Mouse (Mus musculus) heart, adult 18-20 months (tissue): Measurements from ENCODE around the gene Actl6b. TPM values are rescaled to one million over a fixed set of nuclear protein-coding genes. Genes with fewer than 3 reads are reported as not detected.
A peak's percentile ranks its signal among the peaks of the same experiment; 100 is the strongest.

Experiments
- DNase-seq, 2 experiments: peaks; one replicate each; pipeline ENCODE4 v3.0.0; 2021 to 2022; ENCODE audit warnings: mixed read lengths in 1 of 2
- total RNA-seq, 2 experiments: library from RNA; stranded (reverse); gene quantifications; 2 replicates each; pipeline ENCODE4 v1.2.3; 2021

The Actl6b gene
- total RNA-seq, 2 experiments from 2014 or later = not detected

GRCm38 (mm10) chr5:137562965-137563364 lies 9.6 kb downstream of the Actl6b start:
- no peak for DNase-seq

GRCm38 (mm10) chr5:137565744-137566143 lies 12.4 kb downstream of the Actl6b start:
- DNase-seq = no peak

GRCm38 (mm10) chr5:137566416-137566815 lies 13.1 kb downstream of the Actl6b start:
- DNase-seq = no peak

- DNase-seq = no peak
Observed at GRCm38 (mm10) chr5:137568223-137568798, 15.0 kb downstream of the Actl6b start.

- no peak for DNase-seq
Observed at GRCm38 (mm10) chr5:137569031-137569430, 15.7 kb downstream of the Actl6b start.

GRCm38 (mm10) chr5:137569665-137570064 lies 16.3 kb downstream of the Actl6b start, which contains the start of gene Tfr2:
TSS of gene Tfr2 (plus strand) at chr5:137569840.
- DNase-seq = peak; percentile 49 to 61

GRCm38 (mm10) chr5:137570181-137570580 lies 16.9 kb downstream of the Actl6b start:
- DNase-seq = no peak

- no peak for DNase-seq
Observed at GRCm38 (mm10) chr5:137570691-137571586, 17.6 kb downstream of the Actl6b start.

- DNase-seq = peak; percentile 47 to 56
Observed at GRCm38 (mm10) chr5:137574470-137574901, 21.2 kb downstream of the Actl6b start.

- DNase-seq = no peak
Observed at GRCm38 (mm10) chr5:137580246-137580645, 26.9 kb downstream of the Actl6b start.

- DNase-seq = no peak
Observed at GRCm38 (mm10) chr5:137582702-137583101, 29.4 kb downstream of the Actl6b start.

- DNase-seq = peak; percentile 31 to 41
Observed at GRCm38 (mm10) chr5:137583670-137584169, 30.4 kb downstream of the Actl6b start.

GRCm38 (mm10) chr5:137584976-137585375 lies 31.7 kb downstream of the Actl6b start:
- peak; percentile 75 to 86 for DNase-seq

GRCm38 (mm10) chr5:137590507-137590906 lies 37.2 kb downstream of the Actl6b start:
- no peak for DNase-seq

- DNase-seq = no peak
Observed at GRCm38 (mm10) chr5:137595921-137596320, 42.6 kb downstream of the Actl6b start.

- DNase-seq = no peak
Observed at GRCm38 (mm10) chr5:137596601-137597261, 43.4 kb downstream of the Actl6b start.

GRCm38 (mm10) chr5:137597625-137598024 lies 44.3 kb downstream of the Actl6b start:
- no peak for DNase-seq

GRCm38 (mm10) chr5:137598100-137598826 lies 44.9 kb downstream of the Actl6b start:
- no peak for DNase-seq

- no peak for DNase-seq
Observed at GRCm38 (mm10) chr5:137599600-137599999, 46.3 kb downstream of the Actl6b start.

GRCm38 (mm10) chr5:137600281-137600618 lies 46.9 kb downstream of the Actl6b start:
- no peak for DNase-seq

- DNase-seq = peak; percentile 98 to 99
Observed at GRCm38 (mm10) chr5:137600619-137601364, 47.5 kb downstream of the Actl6b start, which contains the start of gene Mospd3. TSS of gene Mospd3 (minus strand) at chr5:137601058.
